In genomic region chr2:19699573-19700295, GRCm38 (mm10) we compare ENCODE assay signal across 22 mouse cellular contexts. TPM values are rescaled to one million over a fixed set of nuclear protein-coding genes. Genes with fewer than 3 reads are reported as not detected.
DNase-seq lines count a peak whose midpoint lies in the region; ATAC-seq and TF ChIP-seq lines count a peak whose summit lies in the region.
"Had no signal": no experiment of that assay in that cellular context is flagged by ENCODE, and none has a peak within 500 bp of the region (broad histone marks: within the 10 kb centered on the region; RNA-seq: fewer than 3 reads in every experiment).

No protein-coding gene starts in this region.

- no peaks in the 10 kb centered on the region for H3K36me3 ChIP-seq in lung, embryonic 15.5 days
- no peaks in the 10 kb centered on the region for H3K36me3 ChIP-seq in liver, postnatal 0 days (replicated peaks; ENCODE audit: insufficient read depth, low read length)
- H3K36me3 ChIP-seq in hindbrain, embryonic 12.5 days, result no peaks in the 10 kb centered on the region
- H3K36me3 ChIP-seq: embryonic facial prominence, embryonic 15.5 days; forebrain, embryonic 12.5 days; limb, embryonic 12.5 days; midbrain, embryonic 12.5 days; neural tube, embryonic 13.5 days had no signal

- DNase-seq in lung, postnatal 25 days (ENCODE audit: low spot score), result no peak
- DNase-seq in c-Kit-positive CD71-positive TER-119-positive erythroid progenitor cells, embryonic 14.5 days (ENCODE audit: low spot score), result peak; percentile 70
- peak; percentile 71 for DNase-seq in liver
- DNase-seq in liver, postnatal 0 days, result peak; percentile 41
- DNase-seq in adrenal gland, adult 8-10 months, result no peak
- no peak for DNase-seq in right cerebral cortex, adult 2 months (ENCODE audit: low spot score in 2 of 2)
- DNase-seq: cerebellum, adult 11 months; cerebellum, postnatal 14 days; gastrocnemius, postnatal 10 days; heart, adult 2 months; lung, embryonic 14.5 days; right cerebral cortex, postnatal 25 days; thymus, postnatal 4 days had no signal

- peaks cover 9% of the 10 kb centered on the region for H3K4me1 ChIP-seq in lung, embryonic 15.5 days
- peaks cover 7% of the 10 kb centered on the region; the same call in 1 of the 2 replicates for H3K4me1 ChIP-seq in liver, postnatal 0 days (ENCODE audit: insufficient read depth)
- H3K4me1 ChIP-seq in hindbrain, embryonic 12.5 days, result no peaks in the 10 kb centered on the region
- H3K4me1 ChIP-seq: embryonic facial prominence, embryonic 15.5 days; forebrain, embryonic 12.5 days; limb, embryonic 12.5 days; midbrain, embryonic 12.5 days; neural tube, embryonic 13.5 days had no signal

- no peak overlapping the region for H3K27ac ChIP-seq in lung, embryonic 15.5 days
- peak overlapping the region; percentile 55 for H3K27ac ChIP-seq in liver, postnatal 0 days (ENCODE audit: low read depth)
- no peak overlapping the region for H3K27ac ChIP-seq in hindbrain, embryonic 12.5 days
- H3K27ac ChIP-seq: embryonic facial prominence, embryonic 15.5 days; forebrain, embryonic 12.5 days; heart, adult 2 months; kidney, postnatal 0 days; limb, embryonic 12.5 days; macrophage; midbrain, embryonic 12.5 days; neural tube, embryonic 13.5 days had no signal

- H3K9ac ChIP-seq in lung, embryonic 15.5 days, result no peak overlapping the region
- no peak overlapping the region for H3K9ac ChIP-seq in liver, postnatal 0 days (replicated peaks)
- no peak overlapping the region for H3K9ac ChIP-seq in hindbrain, embryonic 12.5 days
- H3K9ac ChIP-seq: embryonic facial prominence, embryonic 15.5 days; forebrain, embryonic 12.5 days; limb, embryonic 12.5 days; lung, embryonic 14.5 days; midbrain, embryonic 12.5 days; neural tube, embryonic 13.5 days had no signal

- H3K4me3 ChIP-seq in lung, embryonic 15.5 days, result no peak overlapping the region
- H3K4me3 ChIP-seq in liver, postnatal 0 days (ENCODE audit: low read depth, low read length), result no peak overlapping the region
- no peak overlapping the region for H3K4me3 ChIP-seq in hindbrain, embryonic 12.5 days
- H3K4me3 ChIP-seq: embryonic facial prominence, embryonic 15.5 days; forebrain, embryonic 12.5 days; heart, adult 2 months; limb, embryonic 12.5 days; midbrain, embryonic 12.5 days; neural tube, embryonic 13.5 days had no signal

- no peak overlapping the region for H3K4me2 ChIP-seq in lung, embryonic 15.5 days
- 0 out of 2 replicates have a peak overlapping the region, but pooled peaks have one; percentile 15 for H3K4me2 ChIP-seq in liver, postnatal 0 days (ENCODE audit: low read depth, low read length)
- no peak overlapping the region for H3K4me2 ChIP-seq in hindbrain, embryonic 12.5 days (replicated peaks)
- H3K4me2 ChIP-seq: embryonic facial prominence, embryonic 15.5 days; forebrain, embryonic 12.5 days; limb, embryonic 12.5 days; lung, embryonic 14.5 days; midbrain, embryonic 12.5 days; neural tube, embryonic 13.5 days had no signal

- H3K9me3 ChIP-seq in lung, embryonic 15.5 days, result no peaks in the 10 kb centered on the region
- H3K9me3 ChIP-seq in liver, postnatal 0 days (ENCODE audit: low read length), result no peaks in the 10 kb centered on the region
- no peaks in the 10 kb centered on the region for H3K9me3 ChIP-seq in hindbrain, embryonic 12.5 days (replicated peaks)
- H3K9me3 ChIP-seq: embryonic facial prominence, embryonic 15.5 days; forebrain, embryonic 12.5 days; limb, embryonic 12.5 days; midbrain, embryonic 12.5 days; neural tube, embryonic 13.5 days had no signal

- TF ChIP-seq CTCF in liver, postnatal 0 days (IDR thresholded peaks at IDR 0.05; ENCODE audit: low read depth), result no peak

- no peaks in the 10 kb centered on the region for H3K27me3 ChIP-seq in lung, embryonic 15.5 days
- no peaks in the 10 kb centered on the region; the same call in 1 of the 2 replicates for H3K27me3 ChIP-seq in liver, postnatal 0 days (ENCODE audit: insufficient read depth, low read length)
- no peaks in the 10 kb centered on the region for H3K27me3 ChIP-seq in hindbrain, embryonic 12.5 days
- H3K27me3 ChIP-seq: embryonic facial prominence, embryonic 15.5 days; forebrain, embryonic 12.5 days; limb, embryonic 12.5 days; midbrain, embryonic 12.5 days; neural tube, embryonic 13.5 days had no signal

- TF ChIP-seq EP300 in liver, postnatal 0 days (IDR thresholded peaks at IDR 0.05; ENCODE audit: low read depth), result peak; percentile 85

- 81% methylated on average over 4 of the region's 4 CpGs for WGBS in lung, embryonic 15.5 days
- WGBS in liver, postnatal 0 days (ENCODE audit: insufficient replicate concordance), result 57% methylated on average over 4 of the region's 4 CpGs
- WGBS in hindbrain, embryonic 12.5 days, result 85% methylated on average over 4 of the region's 4 CpGs

- ATAC-seq in lung, embryonic 15.5 days (ENCODE audit: borderline replicate concordance, extremely low read depth, low FRiP score, low TSS enrichment), result 0 out of 2 replicates have a peak, but pooled peaks have one; percentile 65
- ATAC-seq in liver, postnatal 0 days, result peak; percentile 98
- no peak for ATAC-seq in hindbrain, embryonic 12.5 days (ENCODE audit: low FRiP score)

RNA-seq across cellular contexts. Expression of gene Otud1, which starts 42.2 kb away (rescaled TPM):
- 6.1 and 6.2 TPM in 2 replicates for polyA plus RNA-seq in lung, embryonic 15.5 days (2015; fragmentation: Nextera tagmentation; extraction: Ambion mirVana)
- 1.3 and 1.4 TPM in 2 replicates for polyA plus RNA-seq in liver, postnatal 0 days (2015; fragmentation: Nextera tagmentation; extraction: Ambion mirVana)
- polyA plus RNA-seq in hindbrain, embryonic 12.5 days (2016; fragmentation: Nextera tagmentation; extraction: Ambion mirVana), result 1.8 and 2.1 TPM in 2 replicates
- total RNA-seq in adrenal gland, adult 8-10 months (2022), result 10 to 100 TPM in 1 of 4 experiments, 1 to 10 TPM in 3; 7.1 to 10.7 (median 8.1) TPM

Comparison
In these comparisons a context has a peak if more than half of its experiments do, and no peak if none do; other contexts are left out.
1. DNase-seq: peak in c-Kit-positive CD71-positive TER-119-positive erythroid progenitor cells, embryonic 14.5 days (single experiment), liver (single experiment) and liver, postnatal 0 days (single experiment); none in lung, postnatal 25 days (single experiment), adrenal gland, adult 8-10 months (single experiment) and right cerebral cortex, adult 2 months (0 of 2).